Mouse (Mus musculus) embryo, embryonic 9.5 days (tissue): ENCODE measurements at regions not wholly inside any gene's neighbourhood (a gene's known extent, or its start where the extent isn't known, plus 50 kb on each side); places are given as distances from the start of the nearest gene placed in this dataset.

Experiments
- DNase-seq: peaks from one replicate; pipeline ENCODE4 v3.0.0-alpha.2; 2017; ENCODE audit errors: extremely low spot score

GRCm38 (mm10) chr12:47466740-47467139, 648.0 kb upstream of the Nova1 start:
- no peak for DNase-seq

- no peak for DNase-seq
These were observed 647.2 kb upstream of the Nova1 start for GRCm38 (mm10) chr12:47465924-47466323.

GRCm38 (mm10) chr12:47431669-47432068, 612.9 kb upstream of the Nova1 start:
- DNase-seq = no peak

- no peak for DNase-seq
These were observed 593.5 kb upstream of the Nova1 start for GRCm38 (mm10) chr12:47412251-47412650.

- DNase-seq = no peak
These were observed 587.8 kb upstream of the Nova1 start for GRCm38 (mm10) chr12:47406563-47406962.

- DNase-seq = no peak
These were observed 587.4 kb upstream of the Nova1 start for GRCm38 (mm10) chr12:47406131-47406530.

GRCm38 (mm10) chr12:47383225-47383624, 564.5 kb upstream of the Nova1 start:
- DNase-seq = no peak

- no peak for DNase-seq
These were observed 534.5 kb upstream of the Nova1 start for GRCm38 (mm10) chr12:47353269-47353668.

- no peak for DNase-seq
These were observed 532.5 kb upstream of the Nova1 start for GRCm38 (mm10) chr12:47351229-47351628.

GRCm38 (mm10) chr12:47313413-47313812, 494.7 kb upstream of the Nova1 start:
- peak; percentile 31 for DNase-seq

GRCm38 (mm10) chr12:47275904-47276303, 457.2 kb upstream of the Nova1 start:
- peak; percentile 2 for DNase-seq

- DNase-seq = no peak
These were observed 453.6 kb upstream of the Nova1 start for GRCm38 (mm10) chr12:47272309-47272708.

GRCm38 (mm10) chr12:47264118-47264517, 445.4 kb upstream of the Nova1 start:
- no peak for DNase-seq

GRCm38 (mm10) chr12:47263408-47263807, 444.7 kb upstream of the Nova1 start:
- DNase-seq = peak; percentile 12

GRCm38 (mm10) chr12:47252306-47252705, 433.6 kb upstream of the Nova1 start:
- no peak for DNase-seq

- no peak for DNase-seq
These were observed 425.1 kb upstream of the Nova1 start for GRCm38 (mm10) chr12:47243623-47244514.

GRCm38 (mm10) chr12:47220016-47220415, 401.3 kb upstream of the Nova1 start:
- DNase-seq = no peak

GRCm38 (mm10) chr12:47219340-47219739, 400.6 kb upstream of the Nova1 start:
- no peak for DNase-seq

GRCm38 (mm10) chr12:47211417-47212104, 392.8 kb upstream of the Nova1 start:
- DNase-seq = no peak

- no peak for DNase-seq
These were observed 384.2 kb upstream of the Nova1 start for GRCm38 (mm10) chr12:47202936-47203335.

GRCm38 (mm10) chr12:47198609-47199008, 379.9 kb upstream of the Nova1 start:
- no peak for DNase-seq

GRCm38 (mm10) chr12:47164736-47165135, 346.0 kb upstream of the Nova1 start:
- DNase-seq = peak; percentile 6
